Mouse (Mus musculus): Measurements from ENCODE around the gene Smyd3. TPM values are rescaled to one million over a fixed set of nuclear protein-coding genes. Genes with fewer than 3 reads are reported as not detected.

Smyd3 gene
- 10 to 100 TPM; 10.1 to 13.6 TPM for total RNA-seq (2023)

DNA sequence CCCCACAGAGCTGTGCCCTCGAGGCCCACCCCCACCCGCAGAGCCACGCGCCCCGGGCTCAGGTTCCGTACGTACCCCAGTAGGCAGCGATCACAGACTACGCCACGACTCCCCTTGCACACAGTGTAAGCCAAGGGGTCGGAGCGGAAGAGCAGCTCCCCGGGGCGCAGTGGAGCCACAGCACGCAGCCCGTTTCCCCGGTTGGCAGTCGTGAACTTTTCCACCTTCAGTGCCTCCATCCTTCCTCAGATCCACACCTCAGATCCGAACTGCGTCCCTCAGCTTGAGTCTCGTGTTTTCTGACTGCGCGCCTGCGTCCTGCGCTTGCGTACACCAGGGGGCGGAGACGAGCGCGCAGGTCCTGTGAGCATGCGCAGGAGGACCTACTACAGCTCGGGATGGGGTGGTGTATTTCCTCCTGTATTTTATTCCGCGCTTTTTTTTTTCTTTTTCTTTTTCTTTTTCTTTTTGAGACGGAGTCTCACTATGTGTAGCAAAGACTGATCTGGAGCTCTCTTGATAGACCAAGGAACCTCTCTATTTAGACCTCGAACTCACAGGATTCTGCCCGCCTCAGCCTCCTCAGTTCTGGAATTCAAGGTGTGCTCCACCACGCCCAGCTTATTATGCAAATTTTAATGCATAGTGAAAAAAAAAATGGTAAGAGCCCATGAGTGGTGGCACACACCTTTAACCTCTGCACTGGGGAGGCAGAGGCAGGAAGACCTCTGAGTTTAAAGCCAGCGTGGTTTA is at the start of gene Smyd3:
Smyd3 (minus strand) TSS at position 329 of the 753 bp plus-strand sequence.

DNA sequence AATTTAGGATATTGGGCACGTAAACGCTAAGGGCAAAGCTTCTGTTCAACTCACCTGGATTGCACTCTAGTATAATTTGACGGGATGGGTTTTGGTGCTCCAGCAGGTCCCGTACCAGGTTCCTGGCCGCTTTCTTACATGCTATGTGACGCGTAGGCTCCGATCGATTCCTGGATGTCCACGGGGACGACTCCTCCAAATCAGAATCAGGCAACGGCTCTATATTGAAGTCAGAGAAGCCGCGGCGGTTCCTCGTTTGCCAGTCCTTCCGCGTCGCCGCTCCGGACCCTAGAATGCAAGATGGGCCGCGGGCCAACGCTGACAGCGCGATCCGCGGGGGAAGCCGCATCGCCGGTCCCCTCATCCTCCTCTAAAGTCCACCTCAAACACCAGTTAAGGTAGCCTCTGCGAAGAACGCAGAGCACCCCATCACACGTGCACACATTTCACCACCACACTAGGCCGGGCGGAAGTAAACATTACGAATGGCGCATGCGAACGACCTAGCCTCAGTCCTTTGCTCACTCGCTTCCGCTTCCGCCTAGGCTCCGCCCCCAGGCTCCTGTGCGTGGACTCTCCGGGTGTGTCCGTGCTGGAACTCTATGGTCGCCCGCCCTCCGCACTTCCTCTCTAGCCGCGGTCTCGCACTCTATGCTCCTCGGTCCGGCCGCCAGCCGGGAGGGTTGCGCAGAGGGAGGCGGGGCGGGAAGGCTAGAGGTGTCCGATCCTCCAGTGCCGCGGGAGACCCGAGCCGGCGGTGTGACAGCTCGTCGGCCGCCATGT is 28.1 kb upstream of the Smyd3 start, which contains the start of the genes Tfb2m and Cnst:
Tfb2m (minus strand) TSS at position 500 of the 783 bp plus-strand sequence.
Cnst (plus strand) TSS at position 603 of the 783 bp plus-strand sequence.

Other genes starting within 250 kb of the Smyd3 start
- gene Tfb2m, start 28.2 kb upstream of the Smyd3 start, total RNA-seq (2023) = 1 to 10 TPM; 7.2 to 9.4 TPM
- 10 to 100 TPM; 29.6 to 29.7 TPM for gene Cnst, start 28.3 kb upstream of the Smyd3 start, total RNA-seq (2023)
- 1 to 10 TPM; 2.6 to 2.8 TPM for gene Sccpdh, start 150.2 kb upstream of the Smyd3 start, total RNA-seq (2023)
- gene Kif28, start 227.2 kb upstream of the Smyd3 start, total RNA-seq (2023) = not detected

All from neutrophil, adult 83 days (primary cell).